Mouse (Mus musculus) adrenal gland, postnatal 25 days (tissue): ENCODE measurements around the gene Fbxl14. TPM values are rescaled to one million over a fixed set of nuclear protein-coding genes. Genes with fewer than 3 reads are reported as not detected.

ENCODE experiments used
- DNase-seq: peaks from one replicate; pipeline ENCODE4 v3.0.0; 2021; ENCODE audit warnings: mixed read lengths
- total RNA-seq: library from RNA; stranded (reverse); gene quantifications from 2 replicates; pipeline ENCODE4 v1.2.3, GENCODE M21; 2021

Fbxl14 gene
- total RNA-seq, 1 experiment from 2014 or later, result 40.8 TPM

- no peak for DNase-seq
These were observed 13.2 kb downstream of the Fbxl14 start for GRCm38 (mm10) chr6:119492630-119493014.

GRCm38 (mm10) chr6:119499271-119499670 is 19.8 kb downstream of the Fbxl14 start:
- DNase-seq, result peak; percentile 46

GRCm38 (mm10) chr6:119500086-119500485 is 20.6 kb downstream of the Fbxl14 start:
- DNase-seq, result no peak

- no peak for DNase-seq
These were observed 22.6 kb downstream of the Fbxl14 start for GRCm38 (mm10) chr6:119502031-119502430.

- DNase-seq, result no peak
These were observed 25.3 kb downstream of the Fbxl14 start for GRCm38 (mm10) chr6:119504756-119505155.

GRCm38 (mm10) chr6:119505525-119506225 is 26.2 kb downstream of the Fbxl14 start:
- DNase-seq, result no peak

GRCm38 (mm10) chr6:119508221-119508620 is 28.8 kb downstream of the Fbxl14 start:
- DNase-seq, result no peak

- no peak for DNase-seq
These were observed 29.3 kb downstream of the Fbxl14 start for GRCm38 (mm10) chr6:119508634-119509375.

- DNase-seq, result no peak
These were observed 30.1 kb downstream of the Fbxl14 start for GRCm38 (mm10) chr6:119509437-119510037.

- no peak for DNase-seq
These were observed 33.2 kb downstream of the Fbxl14 start for GRCm38 (mm10) chr6:119512701-119513100.

- no peak for DNase-seq
These were observed 34.0 kb downstream of the Fbxl14 start for GRCm38 (mm10) chr6:119513452-119513851.

GRCm38 (mm10) chr6:119514085-119514484 is 34.6 kb downstream of the Fbxl14 start:
- DNase-seq, result no peak

GRCm38 (mm10) chr6:119520731-119521130 is 41.3 kb downstream of the Fbxl14 start:
- DNase-seq, result no peak

- DNase-seq, result no peak
These were observed 42.0 kb downstream of the Fbxl14 start for GRCm38 (mm10) chr6:119521482-119521900.

GRCm38 (mm10) chr6:119521931-119522391 is 42.5 kb downstream of the Fbxl14 start:
- no peak for DNase-seq

GRCm38 (mm10) chr6:119526498-119526897 is 47.0 kb downstream of the Fbxl14 start:
- no peak for DNase-seq

GRCm38 (mm10) chr6:119529659-119530058 is 50.2 kb downstream of the Fbxl14 start:
- no peak for DNase-seq

Other genes with a start within 250 kb of the Fbxl14 start
- not detected in 2 replicates for gene Cacna2d4, start 243.1 kb upstream of the Fbxl14 start, total RNA-seq
- not detected in 2 replicates for gene Lrtm2, start 148.9 kb upstream of the Fbxl14 start, total RNA-seq
- 139 and 144 TPM in 2 replicates for gene Adipor2, start 62.0 kb upstream of the Fbxl14 start, total RNA-seq
- gene Wnt5b, start 64.7 kb downstream of the Fbxl14 start, total RNA-seq, result 1.7 and 2.7 TPM in 2 replicates